Mouse (Mus musculus): ENCODE results near the gene Plekhf1. TPM values are rescaled to one million over a fixed set of nuclear protein-coding genes. Genes with fewer than 3 reads are reported as not detected.

Gene Plekhf1
- polyA plus RNA-seq, 1 experiment from 2014 or later: 0.52 TPM

- H3K4me3 ChIP-seq (ENCODE audit: low read depth, low read length): no peak overlapping the region
- no peaks in the 10 kb centered on the region; the same call in 1 of the 2 replicates for H3K4me1 ChIP-seq (ENCODE audit: control insufficient read depth, low read depth, low read length)
- no peaks in the 10 kb centered on the region for H3K9me3 ChIP-seq (replicated peaks; ENCODE audit: control insufficient read depth, low read length)
- no peak for ATAC-seq (ENCODE audit: low read depth)
- no peak overlapping the region for H3K27ac ChIP-seq (ENCODE audit: low read length)
- H3K27me3 ChIP-seq (ENCODE audit: control insufficient read depth, insufficient read depth, low read depth, low read length): peaks cover 4% of the 10 kb centered on the region; the same call in 1 of the 2 replicates
- H3K36me3 ChIP-seq (ENCODE audit: control insufficient read depth, insufficient read depth): no peaks in the 10 kb centered on the region
- H3K4me2 ChIP-seq (ENCODE audit: low read depth, low read length): no peak overlapping the region
- H3K9ac ChIP-seq (ENCODE audit: low read depth, low read length): no peak overlapping the region
- WGBS (ENCODE audit: insufficient replicate concordance): 68% methylated on average over 13 of the region's 13 CpGs
Observed at GRCm38 (mm10) chr7:38224577-38225369, 3.0 kb downstream of the Plekhf1 start.

DNA sequence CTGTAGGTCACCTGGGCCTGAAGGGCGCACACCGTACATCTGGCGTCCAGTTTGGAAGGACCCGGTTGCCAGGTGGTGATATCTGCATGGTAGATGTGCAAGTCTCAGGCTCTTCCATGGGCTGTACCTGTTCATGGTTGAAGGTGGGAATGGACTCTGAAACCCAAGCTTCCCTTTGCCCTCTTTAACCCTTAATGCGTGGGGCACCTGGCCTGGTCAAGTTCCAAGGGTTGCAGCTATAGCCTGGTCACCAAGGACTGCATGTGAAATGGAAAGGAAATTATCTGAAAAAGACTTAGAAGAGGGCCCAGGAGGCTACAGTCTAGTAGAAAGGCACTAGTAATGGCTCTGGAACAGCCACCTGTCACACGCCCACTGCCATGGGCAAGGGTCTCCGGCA is 7.0 kb downstream of the Plekhf1 start:
- H3K4me2 ChIP-seq (ENCODE audit: low read depth, low read length): no peak overlapping the region
- H3K36me3 ChIP-seq (ENCODE audit: control insufficient read depth, insufficient read depth): no peaks in the 10 kb centered on the region
- 71% methylated on average over 7 of the region's 7 CpGs for WGBS (ENCODE audit: insufficient replicate concordance)
- ATAC-seq (ENCODE audit: low read depth): no peak
- no peak overlapping the region for H3K4me3 ChIP-seq (ENCODE audit: low read depth, low read length)
- no peak overlapping the region for H3K9ac ChIP-seq (ENCODE audit: low read depth, low read length)
- no peaks in the 10 kb centered on the region for H3K4me1 ChIP-seq (ENCODE audit: control insufficient read depth, low read depth, low read length)
- H3K27ac ChIP-seq (ENCODE audit: low read length): no peak overlapping the region
- no peaks in the 10 kb centered on the region for H3K9me3 ChIP-seq (replicated peaks; ENCODE audit: control insufficient read depth, low read length)
- no peaks in the 10 kb centered on the region for H3K27me3 ChIP-seq (ENCODE audit: control insufficient read depth, insufficient read depth, low read depth, low read length)

DNA sequence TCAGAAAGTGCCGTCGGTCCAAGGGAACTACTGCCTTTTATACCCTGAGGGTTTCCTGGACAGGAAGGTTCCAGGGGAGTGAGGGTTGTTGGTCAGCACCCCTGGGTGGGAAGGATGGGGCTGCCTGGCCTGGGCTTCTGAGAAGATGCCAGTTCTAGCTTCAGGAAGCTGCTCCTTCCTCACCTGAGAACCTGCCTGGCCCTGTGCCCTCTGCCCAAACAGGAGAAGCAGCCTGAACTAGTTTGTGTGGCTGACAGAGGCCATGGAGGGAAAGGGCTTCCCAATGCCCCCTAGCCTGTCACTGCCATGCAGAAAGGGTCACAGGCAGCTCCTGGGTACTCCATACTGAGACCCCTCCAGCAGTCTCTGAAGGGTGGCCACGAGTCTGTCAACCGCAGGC is 8.3 kb downstream of the Plekhf1 start:
- Histone ChIP-seq H3K36me3 (ENCODE audit: control insufficient read depth, insufficient read depth) (no peaks in the 10 kb centered on the region), H3K4me1 (ENCODE audit: control insufficient read depth, low read depth, low read length) (no peaks in the 10 kb centered on the region), H3K27me3 (ENCODE audit: control insufficient read depth, insufficient read depth, low read depth, low read length) (no peaks in the 10 kb centered on the region), H3K9me3 (replicated peaks; ENCODE audit: control insufficient read depth, low read length) (no peaks in the 10 kb centered on the region), H3K4me2 (ENCODE audit: low read depth, low read length) (no peak overlapping the region), H3K27ac (ENCODE audit: low read length) (no peak overlapping the region), H3K4me3 (ENCODE audit: low read depth, low read length) (no peak overlapping the region), H3K9ac (ENCODE audit: low read depth, low read length) (no peak overlapping the region)
- no peak for ATAC-seq (ENCODE audit: low read depth)
- 69% methylated on average over 4 of the region's 4 CpGs for WGBS (ENCODE audit: insufficient replicate concordance)

GRCm38 (mm10) chr7:38218631-38219367 is 9.0 kb downstream of the Plekhf1 start:
- H3K27ac ChIP-seq (ENCODE audit: low read length): no peak overlapping the region
- H3K9ac ChIP-seq (ENCODE audit: low read depth, low read length): no peak overlapping the region
- 47% methylated on average over 8 of the region's 8 CpGs for WGBS (ENCODE audit: insufficient replicate concordance)
- no peak overlapping the region for H3K4me2 ChIP-seq (ENCODE audit: low read depth, low read length)
- no peak overlapping the region for H3K4me3 ChIP-seq (ENCODE audit: low read depth, low read length)
- no peak for ATAC-seq (ENCODE audit: low read depth)
- H3K36me3 ChIP-seq (ENCODE audit: control insufficient read depth, insufficient read depth): no peaks in the 10 kb centered on the region
- no peaks in the 10 kb centered on the region for H3K27me3 ChIP-seq (ENCODE audit: control insufficient read depth, insufficient read depth, low read depth, low read length)
- H3K4me1 ChIP-seq (ENCODE audit: control insufficient read depth, low read depth, low read length): no peaks in the 10 kb centered on the region; the same call in 1 of the 2 replicates
- H3K9me3 ChIP-seq (replicated peaks; ENCODE audit: control insufficient read depth, low read length): no peaks in the 10 kb centered on the region

GRCm38 (mm10) chr7:38217417-38218171 is 10.2 kb downstream of the Plekhf1 start:
- no peaks in the 10 kb centered on the region for H3K9me3 ChIP-seq (replicated peaks; ENCODE audit: control insufficient read depth, low read length)
- ATAC-seq (ENCODE audit: low read depth): peak; percentile 67
- no peaks in the 10 kb centered on the region for H3K27me3 ChIP-seq (ENCODE audit: control insufficient read depth, insufficient read depth, low read depth, low read length)
- no peak overlapping the region for H3K9ac ChIP-seq (ENCODE audit: low read depth, low read length)
- no peak overlapping the region for H3K4me2 ChIP-seq (ENCODE audit: low read depth, low read length)
- H3K27ac ChIP-seq (ENCODE audit: low read length): no peak overlapping the region
- H3K36me3 ChIP-seq (ENCODE audit: control insufficient read depth, insufficient read depth): no peaks in the 10 kb centered on the region
- 46% methylated on average over 5 of the region's 5 CpGs for WGBS (ENCODE audit: insufficient replicate concordance)
- no peaks in the 10 kb centered on the region; the same call in 1 of the 2 replicates for H3K4me1 ChIP-seq (ENCODE audit: control insufficient read depth, low read depth, low read length)
- no peak overlapping the region for H3K4me3 ChIP-seq (ENCODE audit: low read depth, low read length)

DNA sequence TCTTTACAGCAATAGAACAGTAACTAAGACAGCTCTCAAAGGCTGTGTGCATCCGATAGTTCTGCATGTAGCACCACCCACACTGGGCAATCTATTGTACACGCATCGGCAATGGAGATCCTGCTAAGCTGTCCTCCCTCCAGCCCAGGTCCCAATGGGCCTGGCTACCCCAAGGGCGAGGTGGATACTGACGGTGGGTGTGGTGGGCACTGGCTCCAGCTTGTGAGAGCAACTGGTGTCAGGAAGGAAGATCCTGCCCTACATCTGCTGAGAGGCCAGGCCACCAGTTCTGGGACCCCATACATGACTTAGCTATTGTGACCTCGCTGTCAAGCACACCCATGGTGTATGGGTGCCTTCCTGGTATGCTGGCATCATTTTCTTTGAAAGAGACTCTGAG is 12.1 kb downstream of the Plekhf1 start:
- no peak overlapping the region for H3K9ac ChIP-seq (ENCODE audit: low read depth, low read length)
- no peak for ATAC-seq (ENCODE audit: low read depth)
- no peak overlapping the region for H3K4me3 ChIP-seq (ENCODE audit: low read depth, low read length)
- no peaks in the 10 kb centered on the region for H3K27me3 ChIP-seq (ENCODE audit: control insufficient read depth, insufficient read depth, low read depth, low read length)
- no peak overlapping the region for H3K4me2 ChIP-seq (ENCODE audit: low read depth, low read length)
- 63% methylated on average over 6 of the region's 6 CpGs for WGBS (ENCODE audit: insufficient replicate concordance)
- H3K27ac ChIP-seq (ENCODE audit: low read length): no peak overlapping the region
- no peaks in the 10 kb centered on the region; the same call in 1 of the 2 replicates for H3K4me1 ChIP-seq (ENCODE audit: control insufficient read depth, low read depth, low read length)
- H3K36me3 ChIP-seq (ENCODE audit: control insufficient read depth, insufficient read depth): no peaks in the 10 kb centered on the region
- no peaks in the 10 kb centered on the region for H3K9me3 ChIP-seq (replicated peaks; ENCODE audit: control insufficient read depth, low read length)

DNA sequence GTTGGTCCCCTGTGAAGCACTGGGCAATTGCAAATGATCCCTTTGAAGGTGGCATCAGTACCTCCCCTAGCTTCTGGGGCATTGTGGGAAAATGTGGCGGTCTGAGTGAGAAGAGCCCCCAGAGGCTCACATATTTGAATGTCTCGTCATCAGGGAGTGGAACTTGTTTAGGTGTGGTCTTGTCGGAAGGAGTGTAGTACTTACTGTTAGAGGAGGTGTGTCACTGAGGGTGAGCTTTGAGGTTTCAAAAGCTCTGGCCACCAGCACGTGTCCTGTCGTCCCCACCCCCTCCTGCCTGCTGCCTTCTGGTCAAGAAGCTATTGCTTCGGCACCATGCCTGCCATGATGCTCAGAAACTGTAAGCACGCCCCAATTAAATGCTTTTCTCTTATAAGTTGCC is 12.5 kb downstream of the Plekhf1 start:
- Histone ChIP-seq H3K4me3 (ENCODE audit: low read depth, low read length) (no peak overlapping the region), H3K9me3 (replicated peaks; ENCODE audit: control insufficient read depth, low read length) (no peaks in the 10 kb centered on the region), H3K9ac (ENCODE audit: low read depth, low read length) (no peak overlapping the region), H3K36me3 (ENCODE audit: control insufficient read depth, insufficient read depth) (no peaks in the 10 kb centered on the region), H3K27me3 (ENCODE audit: control insufficient read depth, insufficient read depth, low read depth, low read length) (no peaks in the 10 kb centered on the region), H3K4me2 (ENCODE audit: low read depth, low read length) (no peak overlapping the region), H3K4me1 (ENCODE audit: control insufficient read depth, low read depth, low read length) (no peaks in the 10 kb centered on the region; the same call in 1 of the 2 replicates), H3K27ac (ENCODE audit: low read length) (no peak overlapping the region)
- 43% methylated on average over 7 of the region's 7 CpGs for WGBS (ENCODE audit: insufficient replicate concordance)
- no peak for ATAC-seq (ENCODE audit: low read depth)

- Histone ChIP-seq H3K4me2 (ENCODE audit: low read depth, low read length) (no peak overlapping the region), H3K9me3 (replicated peaks; ENCODE audit: control insufficient read depth, low read length) (no peaks in the 10 kb centered on the region), H3K27ac (ENCODE audit: low read length) (no peak overlapping the region), H3K9ac (ENCODE audit: low read depth, low read length) (no peak overlapping the region), H3K36me3 (ENCODE audit: control insufficient read depth, insufficient read depth) (no peaks in the 10 kb centered on the region), H3K4me3 (ENCODE audit: low read depth, low read length) (no peak overlapping the region), H3K27me3 (ENCODE audit: control insufficient read depth, insufficient read depth, low read depth, low read length) (no peaks in the 10 kb centered on the region), H3K4me1 (ENCODE audit: control insufficient read depth, low read depth, low read length) (peaks cover 1% of the 10 kb centered on the region; the same call in 1 of the 2 replicates)
- 13% methylated on average over 5 of the region's 5 CpGs for WGBS (ENCODE audit: insufficient replicate concordance)
- no peak for ATAC-seq (ENCODE audit: low read depth)
Observed at GRCm38 (mm10) chr7:38214473-38215214, 13.2 kb downstream of the Plekhf1 start.
